Mouse (Mus musculus) bone marrow macrophage, adult 2 months (primary cell): Measurements from ENCODE around the gene Tmf1.

Experiments
- CTCF ChIP-seq: IDR thresholded peaks from 2 replicates; pipeline ENCODE4 v1.5.1; 2012; ENCODE audit warnings: low read depth, mild to moderate bottlenecking, low read length, moderate library complexity
- POLR2A ChIP-seq: IDR thresholded peaks from 2 replicates; pipeline ENCODE4 v1.6.1; 2012; ENCODE audit warnings: mild to moderate bottlenecking, low read depth, low read length, borderline replicate concordance

- no peak for TF ChIP-seq CTCF
- no peak for TF ChIP-seq POLR2A
Measured at GRCm38 (mm10) chr6:97179367-97179828, 476 bp upstream of the Tmf1 start.
